Mouse (Mus musculus) heart, postnatal 10 days (tissue): Measurements from ENCODE around the gene Snx5. TPM values are rescaled to one million over a fixed set of nuclear protein-coding genes. Genes with fewer than 3 reads are reported as not detected.

ENCODE experiments used
- DNase-seq, 2 experiments: peaks; one replicate each; pipeline ENCODE4 v3.0.0; 2021
- intact Hi-C: fragments of 180-260 bp; cut with DNase I; formaldehyde crosslinking; loops from one replicate; pipeline ENCODE4 v1.15.1; 2025
- total RNA-seq, 2 experiments: library from RNA; stranded (reverse); gene quantifications; 2 replicates each; pipeline ENCODE4 v1.2.3; 2021

Snx5 gene
- total RNA-seq, 2 experiments from 2014 or later, result 60.1 to 68.5 TPM

GRCm38 (mm10) chr2:144268446-144269305, 2.0 kb downstream of the Snx5 start:
- DNase-seq, result no peak
- intact Hi-C loops, result no loop called here

- no peak for DNase-seq
Measured at GRCm38 (mm10) chr2:144267731-144268015, 3.0 kb downstream of the Snx5 start.

GRCm38 (mm10) chr2:144267004-144267730, 3.5 kb downstream of the Snx5 start:
- intact Hi-C loops, result no loop called here
- DNase-seq, result no peak

More at GRCm38 (mm10) chr2:144267731-144268015, 3.0 kb downstream of the Snx5 start:
- intact Hi-C loops, result no loop called here

- no peak for DNase-seq
- intact Hi-C loops, result no loop called here
Measured at GRCm38 (mm10) chr2:144265916-144266683, 4.6 kb downstream of the Snx5 start.

- DNase-seq, result no peak
- intact Hi-C loops, result no loop called here
Measured at GRCm38 (mm10) chr2:144265120-144265488, 5.6 kb downstream of the Snx5 start.

GRCm38 (mm10) chr2:144264398-144265119, 6.1 kb downstream of the Snx5 start:
- intact Hi-C loops, result no loop called here
- no peak for DNase-seq

GRCm38 (mm10) chr2:144262837-144263236, 7.9 kb downstream of the Snx5 start:
- intact Hi-C loops, result loop anchor here (2.0 kb wide), 1 partner anchor 22 kb away; no protein-coding TSS in a partner anchor
- no peak for DNase-seq

- no peak for DNase-seq
- intact Hi-C loops, result no loop called here
Measured at GRCm38 (mm10) chr2:144250111-144250510, 20.6 kb downstream of the Snx5 start.

- DNase-seq, result no peak
- intact Hi-C loops, result no loop called here
Measured at GRCm38 (mm10) chr2:144248613-144249376, 21.9 kb downstream of the Snx5 start.

- DNase-seq, result peak; percentile 64 to 66
Measured at GRCm38 (mm10) chr2:144247337-144247978, 23.2 kb downstream of the Snx5 start.

GRCm38 (mm10) chr2:144246270-144246669, 24.4 kb downstream of the Snx5 start:
- intact Hi-C loops, result no loop called here
- DNase-seq, result no peak

More at GRCm38 (mm10) chr2:144247337-144247978, 23.2 kb downstream of the Snx5 start:
- intact Hi-C loops, result no loop called here

GRCm38 (mm10) chr2:144245464-144245863, 25.2 kb downstream of the Snx5 start:
- intact Hi-C loops, result no loop called here
- peak in 1 of 2 experiments; percentile 28 for DNase-seq

GRCm38 (mm10) chr2:144240095-144240899, 30.4 kb downstream of the Snx5 start:
- DNase-seq, result no peak
- intact Hi-C loops, result no loop called here

- intact Hi-C loops, result no loop called here
- no peak for DNase-seq
Measured at GRCm38 (mm10) chr2:144239318-144239717, 31.4 kb downstream of the Snx5 start.

- intact Hi-C loops, result no loop called here
- peak; percentile 82 to 85 for DNase-seq
Measured at GRCm38 (mm10) chr2:144238341-144238740, 32.4 kb downstream of the Snx5 start.

GRCm38 (mm10) chr2:144236791-144237584, 33.7 kb downstream of the Snx5 start:
- no peak for DNase-seq
- intact Hi-C loops, result no loop called here

- intact Hi-C loops, result no loop called here
- DNase-seq, result no peak
Measured at GRCm38 (mm10) chr2:144235776-144236175, 34.9 kb downstream of the Snx5 start.

- intact Hi-C loops, result no loop called here
- DNase-seq, result no peak
Measured at GRCm38 (mm10) chr2:144233534-144233933, 37.2 kb downstream of the Snx5 start.
